Mouse (Mus musculus): Measurements from ENCODE around the gene Tmprss11g. TPM values are rescaled to one million over a fixed set of nuclear protein-coding genes. Genes with fewer than 3 reads are reported as not detected.

Gene Tmprss11g
- not detected in 2 replicates for total RNA-seq (2012; rRNA removed)

DNA sequence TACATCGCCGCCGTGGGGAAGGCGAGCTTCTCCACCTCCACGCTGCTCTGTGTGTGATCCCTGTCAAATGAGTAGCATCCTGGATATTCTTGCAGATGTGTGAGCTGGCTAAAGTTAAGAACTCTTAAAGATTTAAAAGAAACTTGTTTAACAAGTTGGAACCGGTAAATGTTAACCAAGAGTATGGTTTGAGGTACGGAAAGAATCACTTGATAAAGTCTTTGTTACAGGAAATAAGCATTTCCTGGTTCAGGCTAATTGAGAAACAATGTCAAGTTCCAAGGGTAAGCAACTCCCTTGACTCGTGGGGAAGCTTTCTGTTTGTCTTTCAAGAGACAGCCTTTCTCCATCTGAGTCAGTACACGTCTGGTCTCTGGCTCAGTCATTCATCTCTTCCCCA, at the start of gene Tmprss11g:
Tmprss11g (minus strand) TSS at position 101 of the 400 bp plus-strand sequence.
- H3K27ac ChIP-seq (ENCODE audit: insufficient read depth, low read depth, low read length, poor library complexity, severe bottlenecking) = no peak within 1 kb of the TSS
- H3K4me1 ChIP-seq (ENCODE audit: control insufficient read depth in 2 of 2, insufficient read depth in 2 of 2, low read length in 2 of 2, poor library complexity in 1 of 2) = no peaks in the 10 kb centered on the region
- in situ Hi-C loops (cut with MboI; ENCODE audit: low sequenced_read_pairs in 2 of 2, unreplicated experiment in 2 of 2) = no loop called here
- no peaks in the 10 kb centered on the region for H3K9me3 ChIP-seq (ENCODE audit: control insufficient read depth, insufficient read depth, low read depth, low read length)
- no peak for DNase-seq (ENCODE audit: low read depth, low spot score)
- H3K36me3 ChIP-seq (ENCODE audit: control insufficient read depth, insufficient read depth, low read length, poor library complexity, severe bottlenecking) = no peaks in the 10 kb centered on the region
- no peak within 1 kb of the TSS for H3K4me3 ChIP-seq (ENCODE audit: insufficient read depth in 1 of 2, low read depth in 1 of 2, low read length in 2 of 2, poor library complexity in 1 of 2, severe bottlenecking in 1 of 2)
- no peak within 1 kb of the TSS for H3K9ac ChIP-seq (ENCODE audit: insufficient read depth, low read depth, low read length, poor library complexity, severe bottlenecking)
- TF ChIP-seq CHD2 (IDR thresholded peaks at IDR 0.05; ENCODE audit: low read depth, low read length) (no peak), ZNF384 (IDR thresholded peaks at IDR 0.05; ENCODE audit: low read depth, low read length) (no peak), MAFK (IDR thresholded peaks at IDR 0.05; ENCODE audit: insufficient read depth, low read depth, low read length) (no peak), HCFC1 (IDR thresholded peaks at IDR 0.05; ENCODE audit: borderline replicate concordance, insufficient read depth, low read length) (no peak), ZC3H11A (IDR thresholded peaks at IDR 0.05; ENCODE audit: borderline replicate concordance, low read depth, low read length) (no peak)

DNA sequence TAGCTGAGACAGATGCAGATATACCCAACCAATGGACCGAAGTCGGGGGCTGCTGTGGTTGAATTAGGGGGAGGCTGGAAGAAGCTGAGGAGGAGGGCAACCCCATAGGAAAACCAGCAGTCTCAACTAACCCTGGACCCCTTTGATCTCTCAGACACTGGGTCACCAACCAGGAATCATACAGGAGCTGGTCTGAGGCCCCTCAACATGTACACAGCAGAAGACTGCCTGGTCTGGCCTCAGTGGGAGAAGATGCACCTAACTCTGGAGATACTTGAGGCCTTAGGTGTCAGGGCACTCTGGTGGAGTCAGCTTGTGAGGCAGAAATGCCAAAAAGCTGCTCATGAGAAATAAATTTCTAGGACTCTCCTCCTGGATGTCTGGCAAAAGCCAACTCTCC, 28.3 kb upstream of the Tmprss11g start:
- Histone ChIP-seq H3K4me3 (ENCODE audit: insufficient read depth in 1 of 2, low read depth in 1 of 2, low read length in 2 of 2, poor library complexity in 1 of 2, severe bottlenecking in 1 of 2) (no peak overlapping the region), H3K36me3 (ENCODE audit: control insufficient read depth, insufficient read depth, low read length, poor library complexity, severe bottlenecking) (no peaks in the 10 kb centered on the region), H3K27ac (ENCODE audit: insufficient read depth, low read depth, low read length, poor library complexity, severe bottlenecking) (no peak overlapping the region), H3K9ac (ENCODE audit: insufficient read depth, low read depth, low read length, poor library complexity, severe bottlenecking) (no peak overlapping the region), H3K4me1 (ENCODE audit: control insufficient read depth in 2 of 2, insufficient read depth in 2 of 2, low read length in 2 of 2, poor library complexity in 1 of 2) (no peaks in the 10 kb centered on the region), H3K9me3 (ENCODE audit: control insufficient read depth, insufficient read depth, low read depth, low read length) (no peaks in the 10 kb centered on the region)
- in situ Hi-C loops (cut with MboI; ENCODE audit: low sequenced_read_pairs in 2 of 2, unreplicated experiment in 2 of 2) = no loop called here
- DNase-seq (ENCODE audit: low read depth, low spot score) = no peak
- TF ChIP-seq HCFC1 (IDR thresholded peaks at IDR 0.05; ENCODE audit: borderline replicate concordance, insufficient read depth, low read length) = no peak
- TF ChIP-seq ZNF384 (IDR thresholded peaks at IDR 0.05; ENCODE audit: low read depth, low read length) = no peak
- no peak for TF ChIP-seq MAFK (IDR thresholded peaks at IDR 0.05; ENCODE audit: insufficient read depth, low read depth, low read length)
- no peak for TF ChIP-seq CHD2 (IDR thresholded peaks at IDR 0.05; ENCODE audit: low read depth, low read length)
- no peak for TF ChIP-seq ZC3H11A (IDR thresholded peaks at IDR 0.05; ENCODE audit: borderline replicate concordance, low read depth, low read length)

DNA sequence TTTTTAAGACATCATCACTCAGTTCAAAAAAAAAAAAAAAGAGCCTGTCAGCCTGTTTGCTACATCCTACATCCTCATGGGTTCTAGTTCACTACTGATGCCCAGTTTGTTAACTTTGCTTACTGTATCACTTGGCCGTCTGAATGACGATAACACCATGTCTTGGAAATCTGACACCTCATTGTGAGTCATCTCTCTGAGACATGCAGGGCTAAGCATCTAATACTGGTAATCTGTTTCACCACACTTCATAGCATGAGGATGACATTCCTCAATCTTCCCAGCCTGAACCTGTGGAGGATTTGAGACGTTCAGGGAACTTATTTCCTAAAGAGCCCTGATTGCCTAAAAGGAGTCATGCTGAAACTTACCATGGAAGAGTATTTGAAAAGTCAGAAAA, 22.2 kb upstream of the Tmprss11g start:
- H3K36me3 ChIP-seq (ENCODE audit: control insufficient read depth, insufficient read depth, low read length, poor library complexity, severe bottlenecking) = no peaks in the 10 kb centered on the region
- in situ Hi-C loops (cut with MboI; ENCODE audit: low sequenced_read_pairs in 2 of 2, unreplicated experiment in 2 of 2) = no loop called here
- H3K4me3 ChIP-seq (ENCODE audit: insufficient read depth in 1 of 2, low read depth in 1 of 2, low read length in 2 of 2, poor library complexity in 1 of 2, severe bottlenecking in 1 of 2) = no peak overlapping the region

DNA sequence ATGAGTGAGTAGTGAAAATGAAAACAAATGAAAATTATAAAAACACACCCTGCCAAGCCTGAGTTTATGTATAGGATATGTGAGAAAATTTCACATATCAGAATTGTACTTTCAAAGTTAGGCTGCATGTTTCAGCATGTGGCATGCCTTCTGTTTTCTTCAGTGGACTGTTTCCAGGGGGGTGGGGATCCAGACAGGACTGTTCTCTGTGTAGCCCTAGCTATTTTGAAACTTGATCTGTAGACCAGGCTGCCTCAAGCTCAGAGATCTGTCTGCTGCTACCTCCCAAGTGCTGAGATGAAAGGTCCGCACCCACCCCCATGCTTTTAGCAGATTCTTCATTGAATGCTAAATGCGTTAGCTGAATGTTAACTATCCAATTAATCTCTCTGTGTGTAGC, 10.3 kb upstream of the Tmprss11g start:
- no peaks in the 10 kb centered on the region for H3K9me3 ChIP-seq (ENCODE audit: control insufficient read depth, insufficient read depth, low read depth, low read length)
- in situ Hi-C loops (cut with MboI; ENCODE audit: low sequenced_read_pairs in 2 of 2, unreplicated experiment in 2 of 2) = no loop called here
- no peak overlapping the region for H3K9ac ChIP-seq (ENCODE audit: insufficient read depth, low read depth, low read length, poor library complexity, severe bottlenecking)
- H3K4me3 ChIP-seq (ENCODE audit: insufficient read depth in 1 of 2, low read depth in 1 of 2, low read length in 2 of 2, poor library complexity in 1 of 2, severe bottlenecking in 1 of 2) = no peak overlapping the region
- H3K4me1 ChIP-seq (ENCODE audit: control insufficient read depth in 2 of 2, insufficient read depth in 2 of 2, low read length in 2 of 2, poor library complexity in 1 of 2) = no peaks in the 10 kb centered on the region
- H3K36me3 ChIP-seq (ENCODE audit: control insufficient read depth, insufficient read depth, low read length, poor library complexity, severe bottlenecking) = no peaks in the 10 kb centered on the region
- no peak overlapping the region for H3K27ac ChIP-seq (ENCODE audit: insufficient read depth, low read depth, low read length, poor library complexity, severe bottlenecking)
- no peak for TF ChIP-seq ZNF384 (IDR thresholded peaks at IDR 0.05; ENCODE audit: low read depth, low read length)
- no peak for TF ChIP-seq HCFC1 (IDR thresholded peaks at IDR 0.05; ENCODE audit: borderline replicate concordance, insufficient read depth, low read length)
- no peak for TF ChIP-seq ZC3H11A (IDR thresholded peaks at IDR 0.05; ENCODE audit: borderline replicate concordance, low read depth, low read length)
- no peak for DNase-seq (ENCODE audit: low read depth, low spot score)

More for the DNA sequence above, 22.2 kb upstream of the Tmprss11g start:
- DNase-seq (ENCODE audit: low read depth, low spot score) = no peak
- Histone ChIP-seq H3K27ac (ENCODE audit: insufficient read depth, low read depth, low read length, poor library complexity, severe bottlenecking) (no peak overlapping the region), H3K4me1 (ENCODE audit: control insufficient read depth in 2 of 2, insufficient read depth in 2 of 2, low read length in 2 of 2, poor library complexity in 1 of 2) (no peaks in the 10 kb centered on the region), H3K9ac (ENCODE audit: insufficient read depth, low read depth, low read length, poor library complexity, severe bottlenecking) (no peak overlapping the region), H3K9me3 (ENCODE audit: control insufficient read depth, insufficient read depth, low read depth, low read length) (no peaks in the 10 kb centered on the region)
- TF ChIP-seq ZNF384 (IDR thresholded peaks at IDR 0.05; ENCODE audit: low read depth, low read length) (no peak), MAFK (IDR thresholded peaks at IDR 0.05; ENCODE audit: insufficient read depth, low read depth, low read length) (no peak), ZC3H11A (IDR thresholded peaks at IDR 0.05; ENCODE audit: borderline replicate concordance, low read depth, low read length) (no peak), CHD2 (IDR thresholded peaks at IDR 0.05; ENCODE audit: low read depth, low read length) (no peak), HCFC1 (IDR thresholded peaks at IDR 0.05; ENCODE audit: borderline replicate concordance, insufficient read depth, low read length) (no peak)

DNA sequence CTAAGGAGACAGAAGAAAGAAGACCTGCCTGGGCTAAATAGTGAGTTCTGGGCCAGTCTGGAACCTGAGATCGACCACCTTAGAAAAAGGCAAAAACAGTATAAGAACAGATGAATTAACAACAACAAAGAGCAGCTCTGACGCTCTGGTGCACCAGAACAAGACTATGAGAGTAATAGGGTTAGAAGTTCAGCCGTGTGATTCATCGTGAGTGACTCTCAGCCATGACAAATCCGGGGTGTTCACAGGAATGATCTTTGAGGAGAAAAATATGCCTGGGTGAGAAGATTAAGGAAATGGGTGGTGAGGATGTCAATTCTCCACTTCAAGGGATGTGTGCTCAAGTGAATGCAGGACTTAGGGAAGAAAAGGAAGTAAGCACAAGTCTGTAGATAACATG, 6.9 kb downstream of the Tmprss11g start:
- H3K36me3 ChIP-seq (ENCODE audit: control insufficient read depth, insufficient read depth, low read length, poor library complexity, severe bottlenecking) = no peaks in the 10 kb centered on the region
- H3K27ac ChIP-seq (ENCODE audit: insufficient read depth, low read depth, low read length, poor library complexity, severe bottlenecking) = no peak overlapping the region
- no peak overlapping the region for H3K4me3 ChIP-seq (ENCODE audit: insufficient read depth in 1 of 2, low read depth in 1 of 2, low read length in 2 of 2, poor library complexity in 1 of 2, severe bottlenecking in 1 of 2)
- TF ChIP-seq HCFC1 (IDR thresholded peaks at IDR 0.05; ENCODE audit: borderline replicate concordance, insufficient read depth, low read length) = no peak
- no peak for TF ChIP-seq MAFK (IDR thresholded peaks at IDR 0.05; ENCODE audit: insufficient read depth, low read depth, low read length)
- no peak for TF ChIP-seq CHD2 (IDR thresholded peaks at IDR 0.05; ENCODE audit: low read depth, low read length)
- no peak for TF ChIP-seq ZC3H11A (IDR thresholded peaks at IDR 0.05; ENCODE audit: borderline replicate concordance, low read depth, low read length)
- TF ChIP-seq ZNF384 (IDR thresholded peaks at IDR 0.05; ENCODE audit: low read depth, low read length) = no peak
- DNase-seq (ENCODE audit: low read depth, low spot score) = no peak
- in situ Hi-C loops (cut with MboI; ENCODE audit: low sequenced_read_pairs in 2 of 2, unreplicated experiment in 2 of 2) = no loop called here
- no peak overlapping the region for H3K9ac ChIP-seq (ENCODE audit: insufficient read depth, low read depth, low read length, poor library complexity, severe bottlenecking)
- no peaks in the 10 kb centered on the region for H3K9me3 ChIP-seq (ENCODE audit: control insufficient read depth, insufficient read depth, low read depth, low read length)
- no peaks in the 10 kb centered on the region for H3K4me1 ChIP-seq (ENCODE audit: control insufficient read depth in 2 of 2, insufficient read depth in 2 of 2, low read length in 2 of 2, poor library complexity in 1 of 2)
